Mouse (Mus musculus) MEL (cell line): ENCODE data around the gene Col19a1.

ENCODE experiments used
- CHD2 ChIP-seq: IDR thresholded peaks from 2 replicates; pipeline ENCODE4 v1.6.1; 2011; ENCODE audit warnings: low read length, improper control_type of control experiment
- CTCF ChIP-seq, 3 experiments: IDR thresholded peaks in 2 of 3; conservative IDR thresholded peaks in 1 of 3; 2 replicates each; pipeline ENCODE4 v1.5.1; 2011 to 2012; ENCODE audit warnings: low read length in 3 of 3, low read depth in 2 of 3, mild to moderate bottlenecking in 2 of 3, improper control_type of control experiment in 1 of 3, inconsistent platforms in 1 of 3, mixed read lengths in 1 of 3, moderate library complexity in 1 of 3; ENCODE audit not compliant: control insufficient read depth in 1 of 3, insufficient read depth in 1 of 3, poor library complexity in 1 of 3, severe bottlenecking in 1 of 3
- ELF1 ChIP-seq: IDR thresholded peaks from 2 replicates; pipeline ENCODE4 v1.6.1; 2014; ENCODE audit warnings: low read depth, mild to moderate bottlenecking, inconsistent platforms, low read length, improper control_type of control experiment, moderate library complexity
- MAZ ChIP-seq: IDR thresholded peaks from 2 replicates; pipeline ENCODE4 v1.6.1; 2012; ENCODE audit warnings: low read depth, mild to moderate bottlenecking, inconsistent platforms, low read length, improper control_type of control experiment
- POLR2A ChIP-seq, 2 experiments: IDR thresholded peaks; 2 replicates each; pipeline ENCODE4 v1.6.1; 2011 to 2012; ENCODE audit warnings: low read length in 2 of 2, mild to moderate bottlenecking in 2 of 2, control low read depth in 1 of 2, improper control_type of control experiment in 1 of 2, low read depth in 1 of 2, moderate library complexity in 1 of 2; ENCODE audit not compliant: control insufficient read depth in 1 of 2, insufficient read depth in 1 of 2, poor library complexity in 1 of 2
- RAD21 ChIP-seq: IDR thresholded peaks from 2 replicates; pipeline ENCODE4 v1.6.1; 2011; ENCODE audit warnings: mild to moderate bottlenecking, low read depth, low read length, improper control_type of control experiment
- USF1 ChIP-seq: IDR thresholded peaks from 2 replicates; pipeline ENCODE4 v1.6.1; 2014; ENCODE audit warnings: low read depth, mild to moderate bottlenecking, inconsistent platforms, low read length, improper control_type of control experiment, moderate library complexity

- TF ChIP-seq POLR2A (IDR thresholded peaks at IDR 0.05; ENCODE audit: control insufficient read depth in 1 of 2, insufficient read depth in 1 of 2, low read depth in 1 of 2, low read length in 2 of 2, poor library complexity in 1 of 2) (no peak), CTCF (IDR thresholded peaks at IDR 0.05 in 2 of 3, conservative IDR thresholded peaks at IDR 0.05 in 1 of 3; ENCODE audit: control insufficient read depth in 1 of 3, insufficient read depth in 1 of 3, low read depth in 2 of 3, low read length in 3 of 3, poor library complexity in 1 of 3, severe bottlenecking in 1 of 3) (no peak), MAZ (no peak), ELF1 (no peak), RAD21 (no peak), USF1 (no peak), CHD2 (no peak)
Observed at GRCm38 (mm10) chr1:24364775-24365174, 222.5 kb downstream of the Col19a1 start.
